Mouse (Mus musculus): Measurements from ENCODE around the gene Fam120a. TPM values are rescaled to one million over a fixed set of nuclear protein-coding genes. Genes with fewer than 3 reads are reported as not detected.

Gene Fam120a
- polyA plus RNA-seq, 1 experiment from 2014 or later, result 37.0 TPM

DNA sequence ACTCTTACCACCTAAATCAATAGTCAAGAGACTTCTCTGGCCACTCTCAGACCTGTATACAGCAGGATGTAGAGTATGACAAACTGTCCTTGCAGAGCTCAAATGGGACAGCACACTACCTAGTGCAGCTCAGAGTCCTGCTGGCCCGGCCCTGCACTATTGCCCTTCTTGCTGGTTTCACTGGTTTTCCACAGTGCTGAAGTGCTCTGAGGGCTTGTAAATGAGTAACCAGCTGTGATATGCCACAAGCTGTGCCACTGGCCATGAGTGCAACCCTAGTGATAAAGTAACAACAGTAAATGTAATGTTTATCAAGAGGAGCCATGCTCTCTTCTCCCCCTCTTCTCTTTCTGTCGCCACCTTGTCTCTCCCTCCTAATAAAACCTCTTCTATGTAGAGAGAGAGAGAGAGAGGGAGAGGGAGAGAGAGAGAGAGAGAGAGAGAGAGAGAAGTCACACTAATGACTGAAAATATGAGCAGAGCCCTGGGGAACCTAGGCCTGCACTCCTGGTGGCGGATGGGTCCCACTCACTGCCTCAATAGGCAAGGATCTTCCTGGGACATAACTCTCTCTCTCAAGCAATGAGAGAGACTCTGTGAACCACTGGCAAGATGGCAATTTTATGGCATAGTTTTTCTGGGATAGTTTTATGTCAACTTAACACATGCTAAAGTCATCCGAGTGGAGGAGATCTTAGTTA, 77.4 kb downstream of the Fam120a start:
- Histone ChIP-seq H3K27me3 (ENCODE audit: insufficient read depth, low read length) (no peaks in the 10 kb centered on the region), H3K4me3 (ENCODE audit: low read depth, low read length) (no peak overlapping the region), H3K36me3 (ENCODE audit: insufficient read depth) (peaks cover 80% of the 10 kb centered on the region), H3K27ac (ENCODE audit: low read depth) (no peak overlapping the region), H3K4me2 (no peak overlapping the region), H3K4me1 (ENCODE audit: insufficient read depth) (no peaks in the 10 kb centered on the region), H3K9ac (no peak overlapping the region), H3K9me3 (ENCODE audit: low read depth, low read length) (no peaks in the 10 kb centered on the region)
- TF ChIP-seq CTCF (IDR thresholded peaks at IDR 0.05; ENCODE audit: low read depth), result no peak
- 78% methylated on average over 4 of the region's 4 CpGs for WGBS
- DNase-seq (no peak), ATAC-seq (ENCODE audit: insufficient read depth) (no peak)

DNA sequence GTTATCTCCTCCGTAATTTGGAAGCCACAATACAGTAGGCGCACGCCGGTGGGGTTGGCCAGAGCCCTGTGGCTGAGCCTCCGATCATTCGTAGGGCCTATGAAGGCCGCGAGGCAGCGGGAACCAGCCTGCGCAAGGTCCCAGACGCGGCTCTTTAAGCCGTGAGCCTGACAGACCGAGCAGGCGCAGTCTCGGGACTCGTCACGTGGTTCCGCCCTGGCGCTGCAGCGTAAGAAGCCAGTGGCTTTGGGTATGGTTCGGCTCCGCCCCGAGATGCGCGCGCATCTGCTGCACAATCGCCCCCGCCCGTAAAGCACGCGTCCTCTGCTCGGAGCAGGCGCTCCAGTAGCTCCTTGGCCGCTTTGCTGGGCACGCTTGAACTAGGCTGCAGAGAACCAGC, 89.3 kb downstream of the Fam120a start:
- peak; percentile 98 for ATAC-seq (ENCODE audit: insufficient read depth)
- peak overlapping the region; percentile 78 for H3K9ac ChIP-seq
- 0% methylated on average over 36 of the region's 36 CpGs for WGBS
- H3K27me3 ChIP-seq (ENCODE audit: insufficient read depth, low read length), result no peaks in the 10 kb centered on the region
- no peaks in the 10 kb centered on the region for H3K9me3 ChIP-seq (ENCODE audit: low read depth, low read length)
- TF ChIP-seq CTCF (IDR thresholded peaks at IDR 0.05; ENCODE audit: low read depth), result no peak
- H3K27ac ChIP-seq (ENCODE audit: low read depth), result peak overlapping the region; percentile 87
- H3K4me1 ChIP-seq (ENCODE audit: insufficient read depth), result no peaks in the 10 kb centered on the region
- peaks cover 31% of the 10 kb centered on the region for H3K36me3 ChIP-seq (ENCODE audit: insufficient read depth)
- peak overlapping the region; percentile 84 for H3K4me2 ChIP-seq
- DNase-seq, result peak; percentile 99
- peak overlapping the region; percentile 42 for H3K4me3 ChIP-seq (ENCODE audit: low read depth, low read length)

DNA sequence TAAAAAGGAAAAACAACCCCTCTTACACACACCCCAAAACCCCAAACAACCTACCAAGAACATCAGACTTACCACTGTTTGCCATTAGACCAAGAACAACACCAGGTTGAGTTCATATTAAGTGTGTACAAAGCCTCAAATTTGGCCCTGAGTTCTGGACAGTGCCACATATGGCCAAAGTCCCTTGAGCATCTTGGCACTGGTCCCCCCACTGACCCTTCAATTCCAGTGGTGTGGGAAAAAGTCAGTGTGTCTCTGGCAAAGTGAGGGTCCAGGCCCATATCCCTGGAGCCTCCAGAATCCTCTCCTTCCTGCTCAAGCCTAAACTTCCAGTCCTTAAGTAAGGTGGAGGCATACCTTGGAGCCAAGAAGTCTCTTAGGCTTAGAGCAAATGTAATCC, 90.0 kb downstream of the Fam120a start:
- DNase-seq (no peak), ATAC-seq (ENCODE audit: insufficient read depth) (no peak)
- Histone ChIP-seq H3K4me3 (ENCODE audit: low read depth, low read length) (peak overlapping the region; percentile 42; the same call in 1 of the 2 replicates), H3K27ac (ENCODE audit: low read depth) (peak overlapping the region; percentile 87), H3K36me3 (ENCODE audit: insufficient read depth) (peaks cover 29% of the 10 kb centered on the region), H3K9me3 (ENCODE audit: low read depth, low read length) (no peaks in the 10 kb centered on the region), H3K4me1 (ENCODE audit: insufficient read depth) (no peaks in the 10 kb centered on the region), H3K9ac (peak overlapping the region; percentile 78), H3K27me3 (ENCODE audit: insufficient read depth, low read length) (no peaks in the 10 kb centered on the region), H3K4me2 (peak overlapping the region; percentile 84)
- TF ChIP-seq CTCF (IDR thresholded peaks at IDR 0.05; ENCODE audit: low read depth), result no peak

DNA sequence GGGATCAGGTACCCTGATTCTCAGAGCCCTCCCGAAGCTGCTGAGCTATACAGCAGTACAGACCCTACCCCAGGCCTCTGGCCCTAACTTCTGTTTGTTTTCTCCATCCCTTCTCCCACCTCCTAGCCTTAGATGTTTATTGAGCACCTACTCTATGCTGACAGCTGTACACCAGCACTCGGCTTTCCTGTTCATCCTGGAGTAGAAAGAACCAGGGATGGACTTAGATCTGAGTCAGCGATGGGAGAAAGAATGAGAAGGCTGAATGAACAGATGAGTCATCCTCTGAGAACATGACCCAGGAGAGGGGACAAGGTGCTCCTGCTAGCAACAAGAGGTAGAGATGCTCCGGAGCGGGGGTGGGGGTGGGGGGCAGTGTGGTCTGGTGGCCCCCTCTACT, 95.1 kb downstream of the Fam120a start:
- Histone ChIP-seq H3K9ac (no peak overlapping the region), H3K27me3 (ENCODE audit: insufficient read depth, low read length) (no peaks in the 10 kb centered on the region), H3K4me1 (ENCODE audit: insufficient read depth) (peaks cover 15% of the 10 kb centered on the region), H3K4me3 (ENCODE audit: low read depth, low read length) (no peak overlapping the region), H3K27ac (ENCODE audit: low read depth) (no peak overlapping the region), H3K36me3 (ENCODE audit: insufficient read depth) (0 out of 2 replicates have a peak, but pooled peaks cover 5% of the 10 kb centered on the region), H3K4me2 (no peak overlapping the region), H3K9me3 (ENCODE audit: low read depth, low read length) (no peaks in the 10 kb centered on the region)
- TF ChIP-seq CTCF (IDR thresholded peaks at IDR 0.05; ENCODE audit: low read depth), result no peak
- 70% methylated on average over 5 of the region's 5 CpGs for WGBS
- DNase-seq (no peak), ATAC-seq (ENCODE audit: insufficient read depth) (no peak)

DNA sequence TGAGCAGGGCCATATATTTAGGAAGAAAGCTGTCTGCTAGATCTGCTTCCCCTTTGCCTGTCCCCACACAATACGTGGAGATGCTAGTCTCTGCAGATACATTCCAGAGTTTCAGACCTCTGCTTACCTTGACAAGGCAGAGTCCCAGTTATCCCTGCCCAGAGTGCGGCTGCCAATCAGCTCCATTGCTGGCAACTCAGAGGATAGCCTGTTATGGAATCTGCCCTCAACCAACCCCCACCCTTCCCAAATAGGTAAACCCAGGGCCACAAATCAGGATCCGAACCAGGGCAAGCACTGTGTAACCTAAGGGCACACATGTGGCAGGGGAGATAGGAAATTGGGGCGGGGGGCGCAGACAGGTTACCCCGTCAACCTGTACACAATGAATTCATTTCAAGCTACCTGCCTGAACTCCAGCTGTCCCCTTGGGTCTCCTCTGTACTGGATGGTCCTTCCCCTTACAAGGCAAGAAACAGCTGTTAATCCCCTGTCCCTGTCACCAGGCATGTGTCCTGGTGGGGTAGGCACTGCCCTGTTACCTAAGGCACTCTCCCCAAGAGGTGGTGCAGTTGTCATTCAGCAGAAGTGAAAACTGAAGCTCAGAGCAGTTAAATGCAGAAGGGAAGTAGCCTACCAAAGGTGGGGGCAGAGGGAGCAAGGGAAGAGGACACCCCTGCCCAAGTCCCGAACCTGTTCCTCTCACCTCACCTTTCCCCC, 95.8 kb downstream of the Fam120a start:
- Histone ChIP-seq H3K27ac (ENCODE audit: low read depth) (peak overlapping the region; percentile 93; the same call in 1 of the 2 replicates), H3K27me3 (ENCODE audit: insufficient read depth, low read length) (no peaks in the 10 kb centered on the region), H3K9me3 (ENCODE audit: low read depth, low read length) (no peaks in the 10 kb centered on the region), H3K4me3 (ENCODE audit: low read depth, low read length) (peak overlapping the region; percentile 78), H3K9ac (peak overlapping the region; percentile 99), H3K4me2 (peak overlapping the region; percentile 94), H3K36me3 (ENCODE audit: insufficient read depth) (0 out of 2 replicates have a peak, but pooled peaks cover 5% of the 10 kb centered on the region), H3K4me1 (ENCODE audit: insufficient read depth) (peaks cover 15% of the 10 kb centered on the region)
- TF ChIP-seq CTCF (IDR thresholded peaks at IDR 0.05; ENCODE audit: low read depth), result no peak
- ATAC-seq (ENCODE audit: insufficient read depth) (0 out of 2 replicates have a peak, but pooled peaks have one; percentile 4), DNase-seq (no peak)
- 58% methylated on average over 7 of the region's 7 CpGs for WGBS

DNA sequence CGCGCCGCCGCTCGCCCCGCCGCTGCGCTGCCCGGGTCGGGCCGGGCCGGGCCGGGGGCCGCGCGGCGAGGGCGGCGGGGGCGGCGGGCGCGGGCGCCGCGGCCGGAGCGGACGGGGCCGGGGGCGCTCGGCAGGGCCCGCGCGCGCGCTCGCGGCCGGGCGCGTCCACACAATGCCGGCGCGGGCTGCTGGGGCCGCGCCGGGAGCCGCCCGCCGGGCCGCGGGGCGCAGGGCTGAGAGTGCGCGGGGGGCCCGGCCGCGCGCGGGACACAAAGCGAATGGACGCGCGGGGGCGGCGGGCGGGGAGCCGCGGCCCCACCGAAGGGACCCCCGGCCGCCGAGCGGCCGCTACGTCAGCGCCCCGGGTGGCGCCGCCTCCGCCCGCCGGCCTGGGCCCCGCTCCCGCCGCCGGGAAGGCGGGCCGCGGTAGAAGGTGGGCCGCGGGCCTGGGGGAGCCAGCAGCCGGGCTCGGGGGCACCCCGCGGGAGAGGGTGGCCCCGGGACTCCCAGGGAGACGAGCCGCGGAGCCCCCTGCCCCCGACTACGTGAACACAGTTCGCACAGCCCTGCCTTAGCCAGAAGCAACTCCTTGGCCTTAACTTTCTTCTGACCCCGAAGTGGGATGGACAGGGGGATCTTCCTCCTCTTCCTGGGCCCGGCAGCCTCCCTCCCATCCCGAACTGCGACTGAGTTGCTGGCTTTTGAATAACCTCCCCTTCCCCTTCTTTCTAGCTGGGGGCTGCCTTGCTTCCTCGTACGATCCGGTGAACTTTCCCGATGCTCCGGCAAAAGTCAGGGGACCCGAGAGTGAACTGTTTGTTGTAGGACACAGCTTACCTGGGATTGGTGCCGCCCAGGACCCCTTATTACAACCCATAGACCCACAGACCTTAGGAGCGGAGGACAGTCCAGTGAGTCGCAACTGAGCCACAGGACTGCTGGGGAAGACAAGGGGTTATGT, 96.8 kb downstream of the Fam120a start, which contains the start of gene Phf2:
Gene Phf2 (minus strand): TSS at position 349 of the 961 bp plus-strand sequence.
- TF ChIP-seq CTCF (IDR thresholded peaks at IDR 0.05; ENCODE audit: low read depth), result no peak
- Histone ChIP-seq H3K4me1 (ENCODE audit: insufficient read depth) (peaks cover 15% of the 10 kb centered on the region), H3K36me3 (ENCODE audit: insufficient read depth) (no peaks in the 10 kb centered on the region), H3K27ac (ENCODE audit: low read depth) (peak within 1 kb of the TSS; percentile 95), H3K9me3 (ENCODE audit: low read depth, low read length) (no peaks in the 10 kb centered on the region), H3K9ac (peak within 1 kb of the TSS; percentile 99), H3K4me2 (peak within 1 kb of the TSS; percentile 94), H3K4me3 (ENCODE audit: low read depth, low read length) (peak within 1 kb of the TSS; percentile 88), H3K27me3 (ENCODE audit: insufficient read depth, low read length) (no peaks in the 10 kb centered on the region)
- DNase-seq, result peak; percentile 68
- 1% methylated on average over 62 of the region's 117 CpGs for WGBS
- peak; percentile 42 for ATAC-seq (ENCODE audit: insufficient read depth)
